Mouse (Mus musculus): Measurements from ENCODE around the gene Sema4b.

The Sema4b gene

GRCm38 (mm10) chr7:80209669-80210068 is 23.0 kb downstream of the Sema4b start:
- Histone ChIP-seq H3K4me1 (replicated peaks; ENCODE audit: low read depth, low read length) (peaks cover 96% of the 10 kb centered on the region), H3K27me3 (ENCODE audit: insufficient read depth, low read length) (no peaks in the 10 kb centered on the region), H3K9me3 (ENCODE audit: low read length) (no peaks in the 10 kb centered on the region), H3K4me3 (replicated peaks; ENCODE audit: low read length) (peak overlapping the region; percentile 59; the same call in 1 of the 2 replicates), H3K36me3 (ENCODE audit: insufficient read depth, low read length) (peaks cover 97% of the 10 kb centered on the region)
- TF ChIP-seq NANOG (IDR thresholded peaks at IDR 0.05; ENCODE audit: borderline replicate concordance, low read length) (no peak), POU5F1 (IDR thresholded peaks at IDR 0.05; ENCODE audit: borderline replicate concordance, low read length) (no peak), CTCF (conservative IDR thresholded peaks at IDR 0.05; ENCODE audit: low read length) (no peak)

- Histone ChIP-seq H3K4me3 (replicated peaks; ENCODE audit: low read length) (0 out of 2 replicates have a peak overlapping the region, but pooled peaks have one; percentile 17), H3K4me1 (replicated peaks; ENCODE audit: low read depth, low read length) (peaks cover 96% of the 10 kb centered on the region), H3K36me3 (ENCODE audit: insufficient read depth, low read length) (peaks cover 97% of the 10 kb centered on the region), H3K9me3 (ENCODE audit: low read length) (no peaks in the 10 kb centered on the region), H3K27me3 (ENCODE audit: insufficient read depth, low read length) (no peaks in the 10 kb centered on the region)
- TF ChIP-seq POU5F1 (IDR thresholded peaks at IDR 0.05; ENCODE audit: borderline replicate concordance, low read length) (no peak), NANOG (IDR thresholded peaks at IDR 0.05; ENCODE audit: borderline replicate concordance, low read length) (no peak), CTCF (conservative IDR thresholded peaks at IDR 0.05; ENCODE audit: low read length) (no peak)
Observed at GRCm38 (mm10) chr7:80210982-80211381, 24.3 kb downstream of the Sema4b start.

DNA sequence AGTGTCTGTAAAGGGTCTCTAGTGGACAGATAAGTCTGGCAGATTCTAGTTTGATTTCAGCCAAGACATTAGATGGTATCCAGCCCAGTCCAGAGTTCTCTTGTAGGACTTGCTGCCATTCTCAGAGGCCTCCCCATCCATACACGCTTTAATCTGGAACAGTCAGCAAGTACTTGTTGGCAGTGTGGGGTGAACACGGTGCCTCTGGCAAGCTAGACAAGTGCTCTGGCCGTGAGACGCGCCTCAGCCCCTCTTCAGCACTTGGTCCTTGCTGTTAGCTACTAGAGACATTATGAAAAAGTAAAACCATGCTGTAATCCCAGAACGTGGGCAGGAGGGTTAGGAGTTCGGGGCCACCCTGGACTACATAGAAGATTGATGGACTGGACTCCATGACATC is 27.0 kb downstream of the Sema4b start:
- Histone ChIP-seq H3K36me3 (ENCODE audit: insufficient read depth, low read length) (peaks cover 99% of the 10 kb centered on the region), H3K4me3 (replicated peaks; ENCODE audit: low read length) (no peak overlapping the region), H3K27me3 (ENCODE audit: insufficient read depth, low read length) (no peaks in the 10 kb centered on the region), H3K9me3 (ENCODE audit: low read length) (no peaks in the 10 kb centered on the region), H3K4me1 (replicated peaks; ENCODE audit: low read depth, low read length) (peaks cover 93% of the 10 kb centered on the region)
- TF ChIP-seq POU5F1 (IDR thresholded peaks at IDR 0.05; ENCODE audit: borderline replicate concordance, low read length) (no peak), NANOG (IDR thresholded peaks at IDR 0.05; ENCODE audit: borderline replicate concordance, low read length) (no peak), CTCF (conservative IDR thresholded peaks at IDR 0.05; ENCODE audit: low read length) (no peak)

- H3K4me1 ChIP-seq (replicated peaks; ENCODE audit: low read depth, low read length), result peaks cover 93% of the 10 kb centered on the region
- H3K9me3 ChIP-seq (ENCODE audit: low read length), result no peaks in the 10 kb centered on the region
- H3K4me3 ChIP-seq (replicated peaks; ENCODE audit: low read length), result no peak overlapping the region
- H3K27me3 ChIP-seq (ENCODE audit: insufficient read depth, low read length), result no peaks in the 10 kb centered on the region
- H3K36me3 ChIP-seq (ENCODE audit: insufficient read depth, low read length), result peaks cover 99% of the 10 kb centered on the region
- TF ChIP-seq NANOG (IDR thresholded peaks at IDR 0.05; ENCODE audit: borderline replicate concordance, low read length) (no peak), CTCF (conservative IDR thresholded peaks at IDR 0.05; ENCODE audit: low read length) (no peak), POU5F1 (IDR thresholded peaks at IDR 0.05; ENCODE audit: borderline replicate concordance, low read length) (no peak)
Observed at GRCm38 (mm10) chr7:80214459-80214858, 27.8 kb downstream of the Sema4b start.

- H3K27me3 ChIP-seq (ENCODE audit: insufficient read depth, low read length), result no peaks in the 10 kb centered on the region
- no peaks in the 10 kb centered on the region for H3K9me3 ChIP-seq (ENCODE audit: low read length)
- H3K4me1 ChIP-seq (replicated peaks; ENCODE audit: low read depth, low read length), result peaks cover 93% of the 10 kb centered on the region
- H3K4me3 ChIP-seq (replicated peaks; ENCODE audit: low read length), result 0 out of 2 replicates have a peak overlapping the region, but pooled peaks have one; percentile 10
- TF ChIP-seq POU5F1 (IDR thresholded peaks at IDR 0.05; ENCODE audit: borderline replicate concordance, low read length), result no peak
- peak; percentile 79 for TF ChIP-seq CTCF (conservative IDR thresholded peaks at IDR 0.05; ENCODE audit: low read length)
- TF ChIP-seq NANOG (IDR thresholded peaks at IDR 0.05; ENCODE audit: borderline replicate concordance, low read length), result no peak
- H3K36me3 ChIP-seq (ENCODE audit: insufficient read depth, low read length), result peaks cover 99% of the 10 kb centered on the region
Observed at GRCm38 (mm10) chr7:80215398-80215797, 28.8 kb downstream of the Sema4b start.

- Histone ChIP-seq H3K4me1 (replicated peaks; ENCODE audit: low read depth, low read length) (peaks cover 94% of the 10 kb centered on the region), H3K9me3 (ENCODE audit: low read length) (no peaks in the 10 kb centered on the region), H3K27me3 (ENCODE audit: insufficient read depth, low read length) (no peaks in the 10 kb centered on the region), H3K4me3 (replicated peaks; ENCODE audit: low read length) (0 out of 2 replicates have a peak overlapping the region, but pooled peaks have one; percentile 26), H3K36me3 (ENCODE audit: insufficient read depth, low read length) (peaks cover 99% of the 10 kb centered on the region)
- TF ChIP-seq CTCF (conservative IDR thresholded peaks at IDR 0.05; ENCODE audit: low read length) (no peak), POU5F1 (IDR thresholded peaks at IDR 0.05; ENCODE audit: borderline replicate concordance, low read length) (no peak), NANOG (IDR thresholded peaks at IDR 0.05; ENCODE audit: borderline replicate concordance, low read length) (no peak)
Observed at GRCm38 (mm10) chr7:80216566-80216965, 29.9 kb downstream of the Sema4b start.

GRCm38 (mm10) chr7:80218666-80219065 is 32.0 kb downstream of the Sema4b start:
- H3K36me3 ChIP-seq (ENCODE audit: insufficient read depth, low read length), result peaks cover 98% of the 10 kb centered on the region
- no peaks in the 10 kb centered on the region for H3K27me3 ChIP-seq (ENCODE audit: insufficient read depth, low read length)
- H3K4me1 ChIP-seq (replicated peaks; ENCODE audit: low read depth, low read length), result peaks cover 94% of the 10 kb centered on the region
- no peak for TF ChIP-seq POU5F1 (IDR thresholded peaks at IDR 0.05; ENCODE audit: borderline replicate concordance, low read length)
- no peak for TF ChIP-seq CTCF (conservative IDR thresholded peaks at IDR 0.05; ENCODE audit: low read length)
- TF ChIP-seq NANOG (IDR thresholded peaks at IDR 0.05; ENCODE audit: borderline replicate concordance, low read length), result no peak
- H3K4me3 ChIP-seq (replicated peaks; ENCODE audit: low read length), result no peak overlapping the region
- H3K9me3 ChIP-seq (ENCODE audit: low read length), result no peaks in the 10 kb centered on the region

DNA sequence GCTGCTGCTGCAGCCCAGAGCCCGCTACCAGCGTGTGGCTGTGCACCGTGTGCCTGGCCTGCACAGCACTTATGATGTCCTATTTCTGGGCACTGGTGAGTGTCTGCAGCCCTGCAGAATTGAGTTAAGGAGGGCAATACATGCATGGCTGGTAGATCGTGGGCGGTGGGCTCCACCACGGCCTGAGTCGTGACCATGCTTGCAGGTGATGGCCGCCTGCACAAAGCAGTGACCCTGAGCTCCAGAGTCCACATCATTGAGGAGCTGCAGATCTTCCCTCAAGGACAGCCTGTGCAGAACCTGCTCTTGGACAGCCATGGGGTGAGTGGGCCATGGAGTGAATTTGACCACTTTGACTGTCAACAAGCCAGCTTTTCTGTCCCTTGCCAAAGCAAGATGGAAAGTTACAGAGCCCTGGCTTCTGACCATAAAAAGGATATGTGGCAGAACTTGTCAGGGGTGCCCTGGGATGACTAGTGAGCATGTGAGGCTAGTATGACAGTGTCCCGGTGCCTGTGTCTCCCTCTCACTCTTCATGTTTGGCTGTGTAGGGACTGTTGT is 33.7 kb downstream of the Sema4b start:
- Histone ChIP-seq H3K4me1 (replicated peaks; ENCODE audit: low read depth, low read length) (peaks cover 94% of the 10 kb centered on the region), H3K4me3 (replicated peaks; ENCODE audit: low read length) (peak overlapping the region; percentile 51), H3K36me3 (ENCODE audit: insufficient read depth, low read length) (peaks cover 98% of the 10 kb centered on the region), H3K9me3 (ENCODE audit: low read length) (no peaks in the 10 kb centered on the region), H3K27me3 (ENCODE audit: insufficient read depth, low read length) (no peaks in the 10 kb centered on the region)
- TF ChIP-seq NANOG (IDR thresholded peaks at IDR 0.05; ENCODE audit: borderline replicate concordance, low read length), result no peak
- no peak for TF ChIP-seq POU5F1 (IDR thresholded peaks at IDR 0.05; ENCODE audit: borderline replicate concordance, low read length)
- TF ChIP-seq CTCF (conservative IDR thresholded peaks at IDR 0.05; ENCODE audit: low read length), result no peak
